Mouse (Mus musculus) heart, adult 2 months (tissue): ENCODE results near the gene Mrc2.

Experiments
- CTCF ChIP-seq: fragments of 200-600 bp; IDR thresholded peaks from 2 replicates; pipeline ENCODE4 v1.8.1; 2022; ENCODE audit warnings: antibody characterized with exemption, mild to moderate bottlenecking, moderate library complexity
- EP300 ChIP-seq: fragments of 200-500 bp; IDR thresholded peaks from 2 replicates; pipeline ENCODE4 v1.6.1; 2011; ENCODE audit warnings: low read depth, low read length, control low read depth; ENCODE audit not compliant: insufficient read depth
- POLR2A ChIP-seq: fragments of 200-500 bp; IDR thresholded peaks from 2 replicates; pipeline ENCODE4 v1.6.1; 2011; ENCODE audit warnings: mild to moderate bottlenecking, low read depth, low read length, control low read depth; ENCODE audit not compliant: insufficient read depth

DNA sequence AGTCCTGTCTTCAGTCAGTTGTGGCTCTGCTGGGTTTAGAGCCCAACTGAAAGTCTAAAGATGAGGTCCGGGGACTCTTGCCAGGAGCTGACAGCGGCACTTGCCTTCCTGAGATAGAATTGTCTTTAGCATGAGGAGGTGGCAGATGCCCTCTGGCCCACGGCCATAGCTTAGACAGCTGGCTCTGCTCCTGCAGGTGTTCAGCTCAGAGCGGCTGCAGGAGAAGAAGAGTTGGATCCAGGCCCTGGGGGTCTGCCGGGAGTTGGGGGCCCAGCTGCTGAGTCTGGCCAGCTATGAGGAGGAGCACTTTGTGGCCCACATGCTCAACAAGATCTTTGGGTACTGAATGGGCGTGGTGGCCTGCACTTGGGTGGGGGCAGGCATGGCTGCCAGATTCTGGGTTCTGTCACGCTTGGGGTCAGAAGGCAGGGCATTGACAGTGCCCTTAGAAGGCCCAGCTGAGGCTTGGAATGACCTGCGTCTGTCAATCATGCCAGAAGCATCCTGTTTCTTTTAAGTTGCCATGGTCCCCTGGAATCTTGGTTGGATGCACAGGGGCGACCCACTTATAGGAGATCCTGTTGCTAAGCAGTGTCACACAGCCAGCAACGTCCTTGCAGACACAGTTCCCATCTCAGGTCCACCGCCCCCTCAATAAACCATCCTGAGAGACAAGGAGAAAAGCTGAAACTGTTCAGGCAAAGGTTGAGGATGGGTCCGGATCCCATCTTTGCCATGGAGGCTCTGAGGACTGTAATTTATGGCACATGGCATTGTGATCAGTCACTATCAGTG lies 46.4 kb downstream of the Mrc2 start:
- TF ChIP-seq POLR2A (no peak), CTCF (no peak), EP300 (no peak)
